ENCODE assay signal across 16 mouse cellular contexts in genomic region chr6:18540396-18540795, GRCm38 (mm10). TPM values are rescaled to one million over a fixed set of nuclear protein-coding genes. Genes with fewer than 3 reads are reported as not detected.
"Had no signal": no experiment of that assay in that cellular context is flagged by ENCODE, and none has a peak within 500 bp of the region (broad histone marks: within the 10 kb centered on the region; RNA-seq: fewer than 3 reads in every experiment).

No protein-coding gene starts in this region.

- H3K4me2 ChIP-seq: liver, embryonic 11.5 days; liver, embryonic 15.5 days; midbrain, embryonic 15.5 days had no signal

- H3K36me3 ChIP-seq: limb, embryonic 10.5 days; liver, embryonic 15.5 days; midbrain, embryonic 10.5 days; midbrain, embryonic 15.5 days had no signal

- H3K9me3 ChIP-seq: limb, embryonic 10.5 days; liver, embryonic 15.5 days; midbrain, embryonic 10.5 days; midbrain, embryonic 15.5 days had no signal

- H3K9ac ChIP-seq: liver, embryonic 15.5 days; midbrain, embryonic 15.5 days had no signal

- H3K27me3 ChIP-seq: liver, embryonic 15.5 days; midbrain, embryonic 15.5 days had no signal

- H3K4me1 ChIP-seq: liver, embryonic 15.5 days; midbrain, embryonic 10.5 days; midbrain, embryonic 15.5 days had no signal

- H3K27ac ChIP-seq: limb, embryonic 10.5 days; liver, embryonic 15.5 days; midbrain, embryonic 10.5 days; midbrain, embryonic 15.5 days had no signal

- ATAC-seq: lung, postnatal 0 days; midbrain, embryonic 15.5 days had no signal

- DNase-seq: kidney, adult 18-20 months; kidney, postnatal 10 days; lung, adult 2 months; lung, postnatal 36 days; retina, postnatal 1 day; right cerebral cortex, postnatal 4 days; spleen, adult 18-20 months; thymus, adult 18-20 months; thymus, postnatal 14 days had no signal

- H3K4me3 ChIP-seq: limb, embryonic 10.5 days; liver, embryonic 15.5 days; midbrain, embryonic 10.5 days; midbrain, embryonic 15.5 days had no signal

RNA-seq across cellular contexts. Expression of gene Cttnbp2, which starts 25.8 kb away (rescaled TPM):
- total RNA-seq: megakaryocyte progenitor cell, adult 5-6 weeks had no signal
